Mouse (Mus musculus) lung, postnatal 4 days (tissue): ENCODE measurements around the gene Tle2.

Source experiments
- DNase-seq, 2 experiments: peaks; one replicate each; pipeline ENCODE4 v3.0.0; 2021

The Tle2 gene

GRCm38 (mm10) chr10:81553807-81554755 is 20.3 kb upstream of the Tle2 start:
- DNase-seq: no peak

GRCm38 (mm10) chr10:81556282-81556681 is 18.1 kb upstream of the Tle2 start:
- DNase-seq: no peak

GRCm38 (mm10) chr10:81557491-81557890 is 16.9 kb upstream of the Tle2 start:
- DNase-seq: no peak

- peak; percentile 86 to 90 for DNase-seq
Measured at GRCm38 (mm10) chr10:81559163-81559626, 15.2 kb upstream of the Tle2 start, which contains the start of gene Aes. Gene Aes, plus strand, starts transcription at chr10:81559488.

GRCm38 (mm10) chr10:81559627-81560539 is 14.5 kb upstream of the Tle2 start:
- DNase-seq: peak; percentile 81 to 84

GRCm38 (mm10) chr10:81560719-81561459 is 13.5 kb upstream of the Tle2 start:
- DNase-seq: peak; percentile 65 to 77

GRCm38 (mm10) chr10:81562411-81562810 is 11.9 kb upstream of the Tle2 start:
- no peak for DNase-seq

- DNase-seq: no peak
Measured at GRCm38 (mm10) chr10:81563481-81563880, 10.9 kb upstream of the Tle2 start.

GRCm38 (mm10) chr10:81564216-81564615 is 10.1 kb upstream of the Tle2 start:
- DNase-seq: peak; percentile 69 to 82

GRCm38 (mm10) chr10:81564734-81565133 is 9.6 kb upstream of the Tle2 start:
- DNase-seq: peak; percentile 68 to 71

GRCm38 (mm10) chr10:81565257-81566228 is 8.8 kb upstream of the Tle2 start:
- no peak for DNase-seq

- DNase-seq: peak; percentile 48 to 77
Measured at GRCm38 (mm10) chr10:81568381-81569191, 5.8 kb upstream of the Tle2 start.

GRCm38 (mm10) chr10:81569507-81570237 is 4.7 kb upstream of the Tle2 start:
- DNase-seq: peak in 1 of 2 experiments; percentile 27

GRCm38 (mm10) chr10:81570238-81570800 is 4.0 kb upstream of the Tle2 start:
- DNase-seq: no peak

- peak; percentile 94 to 97 for DNase-seq
Measured at GRCm38 (mm10) chr10:81570831-81571500, 3.4 kb upstream of the Tle2 start.

- peak; percentile 99 for DNase-seq
Measured at GRCm38 (mm10) chr10:81571501-81571876, 2.9 kb upstream of the Tle2 start.

- DNase-seq: no peak
Measured at GRCm38 (mm10) chr10:81572133-81572671, 2.2 kb upstream of the Tle2 start.

GRCm38 (mm10) chr10:81572975-81573374 is 1.4 kb upstream of the Tle2 start:
- DNase-seq: peak; percentile 55 to 73
